Mouse (Mus musculus): ENCODE data around the gene Map3k5.

The Map3k5 gene

DNA sequence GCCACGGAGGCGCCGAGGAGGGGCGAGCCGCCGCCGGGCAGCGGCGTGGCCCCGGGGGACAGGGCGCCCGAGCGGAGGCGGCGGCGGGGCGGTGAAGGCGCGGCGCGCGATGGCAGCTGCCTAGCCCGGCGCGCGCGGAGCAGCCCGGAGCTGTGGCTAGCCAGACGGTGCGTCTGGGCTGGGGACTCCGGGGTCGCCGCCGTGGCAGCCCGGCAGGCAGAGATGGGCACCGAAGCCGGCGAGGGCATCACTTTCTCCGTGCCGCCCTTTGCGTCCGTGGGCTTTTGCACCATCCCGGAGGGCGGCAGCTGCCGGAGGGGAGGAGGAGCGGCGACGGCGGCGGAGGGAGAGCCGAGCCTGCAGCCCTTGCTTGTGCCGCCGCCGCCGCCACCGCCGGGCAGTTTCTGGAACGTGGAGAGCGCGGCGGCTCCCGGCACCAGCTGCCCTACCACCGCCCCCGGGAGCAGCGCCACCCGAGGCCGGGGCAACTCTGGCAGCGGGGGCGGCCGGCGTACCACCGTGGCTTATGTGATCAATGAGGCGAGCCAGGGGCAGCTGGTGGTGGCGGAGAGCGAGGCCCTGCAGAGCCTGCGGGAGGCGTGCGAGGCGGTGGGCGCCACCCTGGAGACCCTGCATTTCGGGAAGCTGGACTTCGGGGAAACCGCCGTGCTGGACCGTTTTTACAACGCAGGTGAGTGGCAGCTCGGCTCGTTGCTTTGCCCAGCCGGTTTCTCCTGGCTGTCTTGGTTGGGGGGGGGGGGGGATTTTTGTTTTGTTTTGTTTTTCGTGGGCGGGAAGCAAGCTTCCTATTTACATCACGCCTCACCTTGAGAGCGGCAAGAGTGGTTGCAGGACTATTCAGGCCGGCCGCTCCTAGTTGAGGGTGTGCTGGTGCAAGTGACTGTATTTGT, at the start of gene Map3k5:
Gene Map3k5 (plus strand): TSS at position 89 of the 911 bp plus-strand sequence.
- under 1% methylated on average over 93 of the region's 95 CpGs for WGBS

GRCm38 (mm10) chr10:19886249-19886648, 48.0 kb upstream of the Map3k5 start:
- 72% methylated on average over 3 of the region's 3 CpGs for WGBS

DNA sequence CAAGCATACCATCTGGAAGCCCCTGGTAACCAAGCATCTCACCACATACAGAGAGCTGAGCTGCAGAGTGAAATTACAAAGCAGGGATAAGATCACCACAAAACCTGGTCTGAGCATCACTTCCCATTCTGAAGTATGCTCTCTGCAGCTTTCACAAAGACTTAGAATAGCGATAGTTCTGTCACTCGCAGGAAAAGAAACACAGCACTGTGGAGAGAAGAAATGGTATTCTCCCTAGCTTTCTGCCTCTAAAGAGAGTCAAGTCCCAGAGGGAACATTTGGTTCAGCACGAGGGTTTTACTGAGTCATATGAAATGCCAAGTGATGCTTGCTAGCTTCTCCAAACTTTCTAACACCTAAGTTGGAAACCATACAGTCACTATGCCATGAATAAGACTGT, 44.4 kb upstream of the Map3k5 start:
- WGBS: 43% methylated on average over 3 of the region's 3 CpGs

GRCm38 (mm10) chr10:19891686-19892085, 42.6 kb upstream of the Map3k5 start:
- WGBS: 77% methylated on average over 3 of the region's 3 CpGs

DNA sequence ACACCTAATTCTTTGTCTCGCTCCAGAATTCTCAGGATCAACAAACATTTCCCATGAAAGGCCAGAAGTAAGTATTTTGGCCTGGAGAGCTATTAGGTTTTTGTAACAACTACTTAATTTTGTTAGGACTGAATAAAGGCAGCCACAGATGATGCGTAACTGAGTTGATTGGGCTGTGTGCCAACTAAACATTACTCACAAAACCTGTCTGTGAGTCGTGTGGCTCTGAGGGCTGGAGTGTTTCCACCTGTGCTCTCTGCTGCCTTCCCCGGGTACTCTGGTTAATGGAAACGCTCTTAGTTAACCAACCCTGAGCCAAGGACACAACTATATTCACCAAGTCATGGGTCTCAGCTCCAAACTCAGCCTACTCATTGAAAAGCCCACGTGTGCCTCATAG, 41.1 kb upstream of the Map3k5 start:
- 79% methylated on average over 6 of the region's 6 CpGs for WGBS

- 20% methylated on average over 4 of the region's 4 CpGs for WGBS
Observed at GRCm38 (mm10) chr10:19893976-19894375, 40.3 kb upstream of the Map3k5 start.

DNA sequence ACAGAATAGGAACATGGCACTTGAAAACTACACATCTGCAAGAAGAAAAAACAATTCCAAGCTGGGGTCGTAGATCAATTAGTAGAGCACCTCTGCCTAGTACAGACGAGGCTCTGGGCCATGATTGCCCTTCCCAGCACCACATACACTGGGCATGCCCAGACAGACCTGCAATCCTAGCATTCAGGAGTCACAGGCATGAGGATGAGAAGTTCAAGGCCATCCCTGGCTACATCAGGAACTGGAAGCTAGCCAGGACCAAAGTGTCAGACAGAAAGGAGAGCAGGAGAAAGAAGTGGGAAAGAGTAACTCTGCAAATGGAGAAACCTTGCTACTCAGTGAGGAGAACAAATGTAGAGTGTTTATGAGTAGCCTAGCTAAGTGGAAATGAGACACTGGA, 34.1 kb upstream of the Map3k5 start:
- WGBS: 82% methylated on average over 2 of the region's 2 CpGs

DNA sequence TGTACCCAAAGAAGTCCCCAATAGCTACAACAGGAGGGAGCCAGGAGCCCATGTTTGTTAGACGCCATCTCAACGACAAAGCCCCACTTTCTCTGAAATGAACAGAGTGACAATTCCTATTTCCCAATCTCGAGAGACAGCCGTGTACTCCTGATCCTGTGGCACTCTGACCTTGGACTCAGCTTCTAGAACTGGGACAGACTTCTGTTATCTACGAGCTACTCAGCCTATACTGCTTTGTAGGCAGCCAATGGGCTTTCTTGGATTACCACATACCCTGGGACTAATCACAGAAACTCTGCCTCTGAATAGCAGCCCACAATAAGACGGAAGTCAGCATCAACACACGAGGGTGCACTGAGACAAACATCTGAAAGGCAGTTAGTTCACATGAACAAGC, 32.3 kb upstream of the Map3k5 start:
- 79% methylated on average over 7 of the region's 7 CpGs for WGBS

DNA sequence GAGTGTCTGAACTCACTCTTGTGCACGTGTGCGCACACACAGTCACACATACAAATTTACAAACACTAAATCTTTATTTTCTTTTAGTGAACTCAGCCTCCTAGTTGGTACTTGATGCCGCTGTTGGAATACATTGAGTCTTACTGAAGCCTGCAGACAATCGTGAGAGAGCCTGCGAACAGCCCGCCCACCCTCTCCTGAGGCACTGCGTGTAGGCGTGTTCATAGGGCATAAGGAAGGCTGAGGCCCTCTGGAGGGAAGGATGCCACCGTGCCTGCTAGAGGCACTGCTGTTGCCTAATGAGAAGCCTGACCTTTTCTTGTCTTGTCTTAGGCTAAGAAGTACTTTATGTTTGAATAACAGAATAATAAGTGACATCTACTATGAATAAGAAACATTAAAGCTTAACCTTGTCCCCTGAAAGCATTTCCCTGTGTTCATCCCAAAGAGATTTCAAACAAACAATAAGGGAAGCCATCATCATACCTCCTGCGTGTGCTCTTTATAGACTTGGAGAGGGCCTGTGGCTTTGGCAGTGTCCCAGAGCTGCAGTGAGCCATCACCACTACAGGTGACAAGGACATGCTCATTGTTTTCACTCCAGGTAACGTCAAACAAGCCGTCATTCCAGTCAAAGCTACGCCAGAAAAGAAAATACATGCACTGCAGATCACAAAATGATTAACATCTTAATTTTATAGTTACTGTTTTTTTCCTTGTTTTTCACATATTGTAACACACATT, 30.0 kb upstream of the Map3k5 start:
- 57% methylated on average over 13 of the region's 13 CpGs for WGBS

- under 1% methylated on average over 60 of the region's 60 CpGs for WGBS
Observed at GRCm38 (mm10) chr10:19907246-19907804, 26.9 kb upstream of the Map3k5 start, which contains the start of gene Pex7. Gene Pex7, minus strand, starts transcription at chr10:19907689.

DNA sequence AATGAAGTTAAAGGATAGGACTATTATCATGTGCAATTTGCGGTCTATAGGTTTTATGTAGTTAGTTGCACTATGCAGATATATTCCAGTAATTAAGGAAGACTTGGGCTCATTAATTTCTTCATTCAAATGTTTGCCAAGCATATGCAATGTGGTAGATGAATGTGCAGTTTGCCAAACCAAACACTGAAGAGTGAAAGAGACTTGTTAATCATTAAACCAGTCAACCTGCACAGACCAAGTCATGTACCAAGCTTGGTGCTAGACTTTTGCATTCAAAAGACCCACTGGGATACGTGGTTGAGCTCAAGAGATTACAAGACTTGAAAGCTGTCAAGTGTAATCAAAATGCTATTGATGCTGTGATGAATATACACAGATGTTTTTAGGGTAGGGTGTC, 26.2 kb upstream of the Map3k5 start:
- WGBS: 77% methylated on average over 2 of the region's 2 CpGs

DNA sequence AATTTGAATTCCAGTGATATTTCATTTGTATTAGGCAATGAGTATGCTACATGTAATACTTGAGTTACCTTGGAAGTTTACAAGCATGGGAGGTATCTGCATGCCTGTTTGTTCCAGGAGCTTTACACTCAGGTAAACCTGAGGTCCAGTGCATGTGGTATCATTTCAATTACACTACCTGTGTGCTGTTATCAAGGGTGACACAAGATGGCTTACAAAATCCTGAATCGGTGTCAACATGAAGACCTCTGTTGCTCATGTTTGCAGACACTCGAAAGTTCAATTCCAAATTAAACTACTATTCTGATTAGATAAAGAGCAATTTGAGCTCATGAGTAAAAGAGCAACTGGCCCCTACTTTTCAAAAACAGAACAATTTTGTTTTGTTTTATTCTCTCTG, 23.8 kb upstream of the Map3k5 start:
- WGBS: 93% methylated on average over 2 of the region's 2 CpGs

DNA sequence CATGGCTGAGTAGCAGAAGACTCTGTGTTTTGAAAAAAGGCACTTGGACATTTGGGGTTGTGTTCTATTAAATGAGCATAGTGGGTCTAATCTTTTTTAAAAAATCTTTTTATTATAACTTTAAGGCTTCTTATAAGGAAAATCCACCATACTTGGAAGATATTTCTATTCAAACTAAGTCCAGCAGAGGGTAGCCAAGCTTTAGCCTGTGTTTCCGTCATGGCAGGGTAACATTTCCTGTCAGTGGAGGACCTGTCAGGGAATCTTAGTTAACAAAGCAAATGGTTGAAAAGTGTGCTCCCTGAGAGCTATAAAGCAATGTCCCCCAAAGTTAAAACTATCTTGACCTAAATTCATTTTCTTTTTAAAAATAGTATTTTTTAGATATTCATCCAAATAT, 22.7 kb upstream of the Map3k5 start:
- WGBS: 44% methylated on average over 1 of the region's 1 CpGs

DNA sequence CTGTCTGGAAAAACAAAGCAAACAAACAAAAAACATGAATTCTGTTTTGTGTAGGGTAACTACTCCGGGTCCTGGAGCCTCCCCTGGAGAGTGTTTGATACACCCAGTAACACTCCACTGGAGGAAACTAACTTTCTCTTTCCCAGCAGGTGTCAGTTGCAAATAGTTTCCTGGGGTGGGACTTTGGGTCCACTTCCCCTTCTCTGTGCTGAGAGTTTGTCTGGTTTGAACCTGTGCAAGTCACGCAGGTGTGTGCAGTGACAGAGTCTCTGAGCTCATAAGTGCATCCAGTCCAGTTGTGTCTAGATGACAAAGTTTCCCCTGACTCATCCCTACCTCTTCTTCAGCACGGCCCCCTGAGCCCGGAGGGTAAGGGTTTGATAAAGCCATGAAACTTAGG, 20.5 kb upstream of the Map3k5 start:
- 86% methylated on average over 4 of the region's 4 CpGs for WGBS

- 43% methylated on average over 1 of the region's 1 CpGs for WGBS
Observed at GRCm38 (mm10) chr10:19915301-19915700, 19.0 kb upstream of the Map3k5 start.

DNA sequence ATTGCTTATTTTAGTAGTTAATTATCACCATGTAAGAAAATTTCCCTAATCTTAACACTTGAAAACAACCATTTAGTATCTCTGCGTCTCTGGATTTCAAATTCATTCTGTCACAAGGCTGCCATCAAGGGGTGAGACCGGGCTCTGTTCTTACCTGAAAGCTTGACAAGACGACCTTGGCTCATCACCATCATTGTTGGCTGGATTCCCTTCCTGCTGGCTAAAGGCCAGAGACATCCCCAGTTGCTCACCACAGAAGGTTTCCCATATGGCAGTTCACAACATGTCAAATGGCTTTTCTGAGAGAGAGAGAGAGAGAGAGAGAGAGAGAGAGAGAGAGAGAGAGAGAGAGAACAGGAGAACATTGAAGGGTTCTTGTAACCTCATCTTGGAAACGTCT, 11.9 kb upstream of the Map3k5 start:
- WGBS: 47% methylated on average over 4 of the region's 4 CpGs

DNA sequence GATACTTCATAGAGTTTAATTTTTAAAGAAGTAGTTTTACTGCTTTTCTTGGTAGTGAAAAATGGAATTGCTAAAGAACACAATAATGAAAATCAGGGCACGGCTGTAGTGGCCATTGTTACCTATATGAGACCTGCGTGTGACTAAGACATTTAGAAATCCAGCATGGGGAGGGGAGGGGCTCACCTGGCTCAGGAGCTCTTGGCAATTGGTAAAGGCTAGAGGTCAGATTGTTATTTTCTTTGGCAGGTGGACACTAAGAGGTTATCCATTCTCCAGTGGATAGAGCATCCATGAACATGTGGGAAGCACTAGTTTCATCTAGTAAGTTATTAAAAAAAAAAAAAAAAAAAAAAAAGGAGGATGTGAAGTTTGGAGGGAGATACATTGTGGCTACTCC, 10.0 kb upstream of the Map3k5 start:
- WGBS: 85% methylated on average over 2 of the region's 2 CpGs

DNA sequence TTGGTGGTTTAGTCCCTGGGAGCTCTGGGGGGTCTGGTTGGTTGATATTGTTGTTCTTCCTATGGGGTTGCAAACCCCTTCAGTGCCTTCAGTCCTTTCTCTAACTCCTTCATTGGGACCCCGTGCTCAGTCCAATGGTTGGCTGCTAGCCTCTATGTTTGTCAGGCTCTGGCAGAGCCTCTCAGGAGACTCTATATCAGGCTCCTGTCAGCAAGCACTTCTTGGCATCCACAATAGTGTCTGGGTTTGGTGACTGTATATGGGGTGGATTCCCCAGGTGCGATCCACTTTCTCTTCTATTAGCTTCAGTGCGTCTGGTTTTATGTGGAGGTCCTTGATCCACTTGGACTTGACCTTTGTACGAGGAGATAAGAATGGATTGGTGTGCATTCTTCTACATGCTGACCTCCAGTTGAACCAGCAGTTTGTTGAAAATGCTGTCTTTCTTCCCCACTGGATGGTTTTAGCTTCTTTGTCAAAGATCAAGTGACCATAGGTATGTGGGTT, 7.8 kb upstream of the Map3k5 start:
- 92% methylated on average over 4 of the region's 4 CpGs for WGBS

- WGBS: 78% methylated on average over 1 of the region's 1 CpGs
Observed at GRCm38 (mm10) chr10:19928205-19928604, 6.1 kb upstream of the Map3k5 start.

DNA sequence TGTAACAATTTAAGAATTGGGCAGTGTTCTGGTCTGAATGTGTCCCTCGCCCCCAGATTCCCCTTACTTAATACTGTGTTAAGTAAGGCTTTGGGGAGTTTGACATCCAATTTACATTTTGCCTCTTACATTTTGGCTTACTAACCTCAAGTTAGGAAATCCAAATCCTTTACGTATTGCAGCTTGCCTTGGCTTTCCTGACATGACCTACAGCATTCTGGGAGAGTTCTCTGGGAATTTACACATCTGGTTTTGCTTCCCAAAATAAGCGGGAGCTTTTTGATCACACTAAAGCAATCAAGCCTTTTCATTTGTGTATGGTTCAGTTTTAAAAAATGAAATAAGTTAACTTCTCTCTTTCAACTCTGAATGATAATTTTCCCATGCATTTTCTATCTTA, 1.3 kb upstream of the Map3k5 start:
- WGBS: 50% methylated on average over 3 of the region's 3 CpGs

- under 1% methylated on average over 93 of the region's 97 CpGs for WGBS
Observed at GRCm38 (mm10) chr10:19933511-19934383, 525 bp upstream of the Map3k5 start.

GRCm38 (mm10) chr10:19935295-19935623, 987 bp downstream of the Map3k5 start:
- WGBS: 17% methylated on average over 10 of the region's 10 CpGs

Measured in cerebral cortex, adult 2 months (tissue).